Mouse (Mus musculus) CD4-positive helper T cell, adult 2 months (primary cell): ENCODE results near the gene Lrrk1.

Source experiments
- DNase-seq: peaks from one replicate; pipeline ENCODE4 v3.0.0-alpha.2; 2012; ENCODE audit warnings: low read depth, missing footprints, low spot score

The Lrrk1 gene

GRCm38 (mm10) chr7:66387813-66388521 is at the start of gene Lrrk1:
Lrrk1 (minus strand) TSS chr7:66388350.
- DNase-seq: peak; percentile 21

DNA sequence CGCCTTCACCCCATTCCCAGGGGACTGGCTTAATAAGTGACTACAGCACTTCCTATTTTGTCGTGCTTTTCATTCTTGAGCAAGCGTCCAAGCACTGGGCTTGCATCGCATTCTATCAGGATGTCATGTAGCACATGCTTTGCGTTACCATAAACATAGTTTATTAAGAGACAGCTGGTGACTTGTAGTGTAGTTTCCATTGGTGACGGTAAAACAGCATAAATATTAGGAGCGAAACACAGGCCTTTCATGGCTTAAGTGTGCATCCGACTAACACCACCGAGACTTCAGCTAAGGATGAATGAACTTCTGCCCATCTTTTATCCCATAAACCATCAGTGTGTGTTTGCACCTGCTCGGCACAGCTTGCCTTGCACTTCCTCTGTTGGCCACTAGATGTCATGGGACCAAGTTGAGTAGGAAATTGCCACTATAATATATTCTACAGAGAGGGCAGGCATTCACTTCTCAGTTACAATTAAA is 46.3 kb upstream of the Lrrk1 start:
- DNase-seq: peak; percentile 15

- no peak for DNase-seq
Measured at GRCm38 (mm10) chr7:66427437-66428161, 39.4 kb upstream of the Lrrk1 start, which contains the start of gene Aldh1a3. Aldh1a3 (minus strand) TSS chr7:66427517.

DNA sequence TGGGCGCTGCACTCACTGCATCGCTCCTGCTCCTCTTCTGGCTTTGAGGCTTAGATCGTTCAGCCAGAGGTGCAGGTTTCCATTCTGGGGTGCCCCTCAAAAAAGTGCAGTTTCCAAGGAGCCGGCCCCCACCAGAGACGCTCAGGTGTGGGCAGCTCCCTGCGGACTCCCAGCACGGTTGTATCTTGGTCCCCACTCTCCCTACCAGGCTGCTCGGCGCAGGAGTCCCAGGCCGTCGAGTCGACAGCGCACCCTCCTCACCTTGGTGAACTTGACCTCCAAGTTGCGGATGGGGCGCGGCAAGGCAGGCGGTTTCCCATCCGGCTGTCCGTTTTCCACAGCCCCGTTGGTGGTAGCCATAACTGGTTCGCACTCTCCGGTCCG is 38.9 kb upstream of the Lrrk1 start:
- no peak for DNase-seq

DNA sequence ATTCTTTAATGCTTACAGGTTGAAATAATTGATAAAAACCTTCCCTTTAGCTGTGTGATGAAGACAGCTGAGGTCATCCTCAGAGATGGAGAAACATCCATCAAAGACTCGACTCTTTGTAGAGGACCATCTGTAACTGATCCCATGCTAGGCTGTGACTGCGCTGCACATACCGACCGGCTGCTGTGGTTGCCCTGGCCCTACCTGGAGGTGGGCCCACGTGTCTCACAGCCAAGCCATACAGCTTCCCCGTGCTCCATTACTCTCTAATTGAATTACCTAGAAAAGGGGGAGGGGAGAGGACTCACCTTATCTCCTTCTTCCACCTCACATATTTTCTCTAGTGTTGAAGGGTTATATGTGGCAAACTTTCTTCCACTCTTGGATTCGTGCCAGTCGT is 33.8 kb upstream of the Lrrk1 start:
- no peak for DNase-seq

DNA sequence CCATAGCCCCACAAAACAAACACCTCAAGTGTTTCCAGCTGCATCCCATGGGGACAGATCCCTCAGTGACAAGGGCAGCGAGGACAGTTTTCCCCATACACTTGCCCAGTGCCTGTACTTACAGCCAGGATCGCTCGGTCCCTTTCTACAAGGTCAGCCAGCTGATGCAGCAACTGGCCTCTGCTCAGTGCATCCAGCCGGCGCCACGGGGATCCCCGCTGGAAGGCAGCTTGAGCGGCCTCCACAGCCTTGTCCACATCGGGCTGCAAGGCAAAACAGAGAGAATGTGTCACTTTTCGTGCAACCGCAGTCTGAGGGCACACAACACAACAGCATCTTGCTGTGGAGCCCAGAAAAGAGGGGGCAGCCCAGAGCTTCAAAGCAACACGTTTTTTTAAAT is 30.8 kb upstream of the Lrrk1 start:
- DNase-seq: no peak

- no peak for DNase-seq
Measured at GRCm38 (mm10) chr7:66416829-66417228, 28.7 kb upstream of the Lrrk1 start.

GRCm38 (mm10) chr7:66413093-66413492 is 24.9 kb upstream of the Lrrk1 start:
- no peak for DNase-seq

DNA sequence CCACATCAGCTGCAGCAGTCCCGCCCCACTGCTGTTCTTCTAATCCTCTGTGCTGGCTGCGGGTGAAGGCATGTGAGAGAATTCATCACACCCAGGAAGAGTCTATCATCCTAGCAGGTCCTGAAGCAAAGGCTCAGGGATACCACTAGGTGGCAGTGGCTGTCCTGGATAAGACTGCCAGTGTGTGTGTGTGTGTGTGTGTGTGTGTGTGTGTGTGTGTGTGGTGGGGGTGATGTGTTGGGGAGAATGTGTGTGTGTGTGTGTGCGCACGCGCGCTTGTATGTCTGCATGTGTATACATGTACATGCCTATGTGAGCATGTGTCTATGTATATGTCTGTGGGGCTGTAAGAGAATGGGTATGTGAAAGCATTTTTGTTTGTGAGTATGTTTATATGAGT is 21.3 kb upstream of the Lrrk1 start:
- DNase-seq: no peak

- DNase-seq: no peak
Measured at GRCm38 (mm10) chr7:66406971-66407370, 18.8 kb upstream of the Lrrk1 start.

GRCm38 (mm10) chr7:66405951-66406721 is 18.0 kb upstream of the Lrrk1 start:
- no peak for DNase-seq

DNA sequence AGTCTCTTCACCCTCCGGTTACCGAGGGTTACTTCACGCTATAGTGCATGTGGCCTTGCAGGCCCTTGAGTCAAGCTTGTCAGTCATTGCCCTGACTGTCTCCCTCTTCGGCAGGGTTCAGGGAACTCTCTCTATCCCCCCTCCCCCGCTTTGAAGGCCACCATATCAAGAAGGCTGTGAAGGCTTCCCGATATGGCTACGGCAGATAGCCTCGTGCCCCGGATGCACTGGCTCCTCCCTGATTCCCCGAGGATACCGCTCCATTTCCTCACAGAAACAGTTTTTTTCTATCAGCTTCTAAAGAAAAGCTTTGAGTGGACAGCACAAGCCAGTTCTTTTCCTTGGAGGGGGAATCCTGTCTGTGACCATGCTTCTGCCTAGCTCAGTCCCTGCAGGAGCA is 17.4 kb upstream of the Lrrk1 start:
- no peak for DNase-seq

DNA sequence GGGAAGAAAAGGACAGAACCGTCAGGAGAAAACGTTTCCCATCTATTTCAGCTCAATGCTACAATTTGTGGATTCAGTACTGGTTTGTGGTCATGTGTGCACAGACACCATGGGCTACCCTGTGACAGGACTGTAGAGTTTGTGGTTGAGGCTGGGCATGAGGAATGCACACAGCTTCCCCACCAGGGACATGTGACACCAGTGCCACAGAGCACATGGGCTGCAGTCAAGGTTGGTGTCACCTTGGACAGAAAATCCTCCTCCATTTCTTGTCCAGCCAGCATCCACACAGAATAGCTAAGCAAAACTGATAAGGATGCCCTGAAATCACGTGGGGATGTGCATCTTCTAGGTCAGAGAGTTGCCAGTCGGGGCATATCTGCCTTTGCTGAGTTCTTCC is 16.7 kb upstream of the Lrrk1 start:
- DNase-seq: no peak

GRCm38 (mm10) chr7:66404141-66404540 is 16.0 kb upstream of the Lrrk1 start:
- DNase-seq: no peak

GRCm38 (mm10) chr7:66402876-66403275 is 14.7 kb upstream of the Lrrk1 start:
- no peak for DNase-seq

GRCm38 (mm10) chr7:66401605-66402004 is 13.5 kb upstream of the Lrrk1 start:
- DNase-seq: no peak

- no peak for DNase-seq
Measured at GRCm38 (mm10) chr7:66397288-66397687, 9.1 kb upstream of the Lrrk1 start.

DNA sequence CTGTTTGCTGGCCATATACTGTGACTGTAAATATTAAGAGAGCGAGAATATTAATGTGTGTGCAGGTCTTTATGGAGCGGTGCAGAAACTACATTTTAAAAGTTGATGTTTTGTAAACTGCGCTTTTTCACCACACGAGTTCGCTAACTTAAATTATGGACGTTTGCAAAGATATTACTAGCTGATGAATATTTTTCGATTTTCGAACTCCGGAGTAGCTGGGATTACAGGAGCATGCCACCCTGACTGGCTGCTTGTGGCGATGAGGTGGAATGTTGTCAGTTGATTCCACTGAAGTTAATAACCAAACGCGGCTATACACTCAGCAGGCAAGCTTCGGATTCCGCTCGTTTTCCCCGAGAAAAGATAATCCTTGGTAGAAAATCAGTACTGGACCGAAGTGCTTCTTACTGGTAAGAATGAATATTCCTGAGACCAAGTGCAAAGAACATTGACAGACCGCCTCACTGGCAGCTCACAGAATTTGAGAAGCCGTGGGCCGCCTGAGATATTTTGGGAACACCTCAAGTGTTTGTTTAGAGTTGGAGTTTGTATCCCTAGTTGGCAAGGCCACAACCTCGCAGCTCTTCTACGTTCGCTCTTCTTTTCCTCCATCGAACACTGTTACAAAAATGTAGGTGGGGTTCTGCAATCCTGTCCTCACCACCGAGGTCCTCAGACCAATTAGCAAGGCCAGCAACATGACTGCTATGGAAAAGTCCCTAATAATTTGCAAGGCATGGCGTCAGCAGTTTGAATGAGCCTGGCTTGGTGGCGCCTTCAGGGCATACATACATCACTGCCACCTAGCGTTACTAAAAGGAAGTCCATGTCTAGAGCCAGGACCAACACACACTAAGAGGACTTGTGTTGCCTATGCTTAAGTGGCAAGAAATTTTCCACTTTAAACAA is 727 bp upstream of the Lrrk1 start:
- DNase-seq: peak; percentile 58

GRCm38 (mm10) chr7:66387419-66387812 is 734 bp downstream of the Lrrk1 start:
- DNase-seq: no peak

GRCm38 (mm10) chr7:66386411-66386810 is 1.7 kb downstream of the Lrrk1 start:
- no peak for DNase-seq

DNA sequence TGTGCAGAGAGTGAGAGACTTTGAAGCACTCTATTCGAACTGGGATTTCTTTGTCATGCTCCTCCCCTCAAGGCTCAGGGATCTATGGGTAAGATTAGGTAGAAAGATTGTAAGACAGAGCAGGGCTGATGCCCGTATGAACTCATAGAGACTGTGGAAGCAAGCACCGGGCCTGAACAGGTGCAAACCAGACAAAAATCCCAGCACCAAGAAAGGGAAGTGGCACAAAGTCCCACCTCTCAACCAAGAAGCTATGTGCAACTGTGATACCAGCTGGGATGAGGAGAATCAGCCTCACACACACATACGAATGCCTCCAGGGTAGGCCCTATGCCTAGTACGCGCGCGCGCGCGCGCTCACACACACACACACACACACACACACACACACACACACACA is 2.3 kb downstream of the Lrrk1 start:
- no peak for DNase-seq
